Mouse (Mus musculus): Measurements from ENCODE around the gene Smarcd1. TPM values are rescaled to one million over a fixed set of nuclear protein-coding genes. Genes with fewer than 3 reads are reported as not detected.

The Smarcd1 gene
- total RNA-seq (2021), result 10 to 100 TPM; 18.6 to 19.0 TPM
- long read RNA-seq, experiment 1, transcript Smarcd1-201 (13 exons, 3,307 nt), result major isoform, 10 of 14 reads
- long read RNA-seq, experiment 1, partial matches to known transcripts, result 3 of 14 reads
- long read RNA-seq, experiment 1, other reads (novel, unspliced or antisense), result 1 of 14 reads
- long read RNA-seq, experiment 2, transcript Smarcd1-201 (13 exons, 3,307 nt), result major isoform, 7 of 11 reads
- long read RNA-seq, experiment 2, partial matches to known transcripts, result 3 of 11 reads
- long read RNA-seq, experiment 2, other reads (novel, unspliced or antisense), result 1 of 11 reads

DNA sequence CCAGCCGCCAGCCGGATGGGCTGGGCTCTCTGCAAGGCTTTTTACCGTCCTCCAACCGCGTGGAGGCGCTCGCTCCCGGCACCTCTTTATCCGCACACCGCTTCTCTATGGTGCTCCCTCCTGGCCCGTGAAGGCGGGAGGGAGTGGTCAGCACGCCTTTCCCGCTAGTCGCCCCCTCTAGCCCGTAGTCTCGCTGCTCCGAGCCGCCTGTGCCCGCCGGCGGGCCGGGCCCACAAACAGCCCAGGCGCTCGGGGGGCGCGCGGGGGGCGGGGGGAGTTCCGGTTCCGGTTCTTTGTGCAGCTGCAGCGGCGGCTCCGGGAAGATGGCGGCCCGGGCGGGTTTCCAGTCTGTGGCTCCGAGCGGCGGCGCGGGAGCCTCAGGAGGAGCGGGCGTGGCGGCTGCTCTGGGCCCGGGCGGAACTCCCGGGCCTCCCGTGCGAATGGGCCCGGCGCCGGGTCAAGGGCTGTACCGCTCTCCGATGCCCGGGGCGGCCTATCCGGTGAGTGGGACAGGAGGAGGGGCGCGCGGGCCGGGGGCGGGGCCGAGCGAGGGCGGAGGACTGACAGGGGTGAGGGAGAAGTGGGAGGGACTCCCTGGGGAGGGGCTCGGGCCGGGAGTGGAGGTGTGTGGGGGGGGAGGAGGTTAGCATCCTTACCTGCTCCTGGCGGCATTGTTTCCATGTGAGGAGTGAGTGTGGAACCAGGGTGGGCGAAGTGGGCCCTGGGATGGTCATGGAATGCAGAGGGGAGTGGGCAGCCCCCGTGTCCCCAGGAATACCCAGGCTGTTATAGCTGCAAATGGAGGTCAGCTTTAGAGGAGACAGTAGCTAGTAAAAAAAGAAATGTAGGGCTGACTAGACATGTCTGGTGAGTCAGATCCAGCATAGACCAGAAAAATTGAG lies at the start of gene Smarcd1:
Gene Smarcd1, plus strand, starts transcription at position 131 of the 902 bp plus-strand sequence.
- peak; percentile 96 to 97 for DNase-seq

DNA sequence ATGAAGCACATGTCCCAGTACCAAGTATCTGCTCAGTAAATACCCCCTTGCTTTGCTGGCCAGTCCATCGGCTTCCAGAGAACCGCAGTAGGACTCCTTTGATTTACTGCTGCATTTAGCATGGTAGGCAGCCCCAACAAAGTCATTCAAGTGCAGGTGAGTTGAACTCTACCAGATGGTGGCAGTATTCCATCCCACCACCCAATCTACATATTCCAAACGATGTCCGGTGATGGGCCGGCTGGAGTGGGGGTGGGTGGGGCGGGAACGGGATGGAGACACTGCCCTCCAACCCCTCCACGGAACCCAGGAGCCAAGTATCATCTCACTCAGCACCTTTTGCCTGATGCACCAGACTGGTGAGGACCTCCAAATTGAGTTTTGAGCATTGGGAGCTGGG lies 48.6 kb upstream of the Smarcd1 start:
- no peak for DNase-seq

DNA sequence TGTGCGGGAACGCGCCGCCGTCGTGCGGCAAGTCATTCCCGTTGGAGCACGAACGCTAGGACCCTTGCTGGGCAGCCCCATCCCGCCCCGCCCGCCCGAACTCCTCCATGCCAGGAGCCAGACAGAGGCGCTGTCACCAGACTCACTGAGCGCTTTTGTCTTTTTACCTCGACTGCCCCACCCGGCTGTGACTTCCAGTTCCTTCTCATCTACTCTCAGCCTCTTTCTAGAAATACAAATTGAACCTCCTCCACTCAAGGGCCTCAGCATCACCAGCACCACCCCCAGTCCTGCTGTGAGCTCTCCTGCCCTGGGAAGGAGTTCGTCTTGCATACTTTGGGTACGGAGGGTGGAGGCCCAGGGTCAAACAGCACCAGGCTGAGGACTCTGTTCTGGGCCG lies 48.1 kb upstream of the Smarcd1 start:
- DNase-seq, result no peak

DNA sequence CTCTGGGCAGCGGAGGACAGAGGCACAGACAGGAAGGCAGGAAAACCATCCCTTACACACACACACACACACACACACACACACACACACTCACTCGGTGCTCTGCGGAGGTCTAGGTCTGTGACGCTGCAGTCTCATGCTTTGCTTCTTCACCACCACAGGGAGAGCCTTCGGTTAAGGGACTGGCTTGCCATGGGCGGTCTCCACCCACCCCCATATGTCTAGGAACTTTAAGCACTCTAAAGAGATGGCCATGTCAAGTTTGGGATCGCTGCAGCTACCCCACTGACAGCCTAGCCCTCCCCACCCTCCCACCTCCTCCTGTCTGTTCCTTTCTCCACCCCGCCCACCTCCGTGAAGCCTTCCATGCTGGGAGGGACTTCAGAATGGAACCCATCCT lies 46.0 kb upstream of the Smarcd1 start:
- no peak for DNase-seq

DNA sequence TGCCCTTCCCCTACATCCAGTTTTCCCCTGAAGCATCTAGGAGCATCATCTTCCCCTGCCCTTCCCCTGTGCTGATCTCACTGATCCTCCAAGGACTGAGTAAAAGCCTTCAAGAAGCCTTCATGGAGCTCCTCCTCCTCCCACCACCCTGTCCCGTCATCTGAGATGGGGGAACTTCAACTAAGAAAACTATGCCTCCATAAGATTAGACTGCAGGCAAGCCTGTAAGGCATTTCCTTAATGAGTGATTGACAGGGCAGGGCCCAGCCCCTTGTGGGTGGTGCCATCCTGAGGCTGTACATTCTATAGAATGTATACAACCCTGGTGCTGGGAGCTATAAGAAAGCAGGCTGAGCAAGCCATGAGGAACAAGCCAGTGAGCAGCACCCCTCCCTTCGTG lies 43.5 kb upstream of the Smarcd1 start:
- no peak for DNase-seq

DNA sequence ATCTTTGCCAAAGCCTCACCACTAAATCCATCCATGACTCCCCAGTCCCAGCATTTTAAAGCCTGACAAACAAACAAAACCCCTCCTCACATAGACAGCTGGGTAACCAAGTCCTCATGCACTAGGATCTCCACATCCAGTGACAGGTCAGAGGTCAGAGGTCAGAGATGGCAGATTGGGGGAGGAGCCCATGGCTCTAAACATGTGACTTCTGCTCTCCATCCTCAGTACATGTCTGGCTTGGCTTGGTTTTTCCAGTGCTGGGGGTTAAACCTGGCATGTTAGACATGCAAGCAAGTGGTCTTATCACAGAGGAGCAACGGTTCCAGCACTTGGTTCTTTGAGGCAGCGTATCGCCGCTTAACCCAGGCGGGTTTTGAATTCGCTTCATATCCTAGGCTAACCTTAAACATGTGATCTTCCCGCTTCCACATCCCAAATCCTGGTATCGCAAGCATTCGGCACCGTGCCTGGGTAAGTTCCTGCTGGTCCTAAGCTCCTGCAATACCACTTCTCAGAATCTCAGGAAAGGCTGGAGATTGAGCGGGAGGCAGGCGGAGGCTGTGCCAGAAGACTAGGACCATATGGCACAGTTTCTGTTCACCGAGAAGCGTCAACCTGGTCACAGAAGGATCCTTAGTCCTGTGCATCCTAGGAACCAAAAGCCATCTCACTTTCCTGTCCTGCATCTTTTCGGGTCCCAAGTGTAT lies 40.7 kb upstream of the Smarcd1 start:
- no peak for DNase-seq

DNA sequence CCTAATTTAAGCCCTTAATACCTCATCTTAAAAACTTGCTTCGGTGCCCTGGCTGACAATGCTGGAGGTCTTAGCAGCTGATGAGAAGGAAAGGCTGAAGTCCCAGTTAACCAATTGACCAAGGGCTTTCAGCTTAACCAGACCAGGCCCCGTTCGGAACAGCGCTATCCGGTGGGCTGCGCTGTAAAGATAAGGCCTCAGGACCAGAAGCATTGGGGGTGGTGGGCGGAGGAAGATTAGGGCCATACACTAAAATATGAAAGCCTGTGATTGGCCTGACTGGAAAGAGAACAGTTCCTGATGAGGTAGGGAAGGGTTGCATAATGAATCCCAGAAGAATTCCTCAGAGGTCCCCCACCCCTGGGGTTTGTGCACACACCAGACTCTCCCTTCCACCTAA lies 39.6 kb upstream of the Smarcd1 start:
- no peak for DNase-seq

DNA sequence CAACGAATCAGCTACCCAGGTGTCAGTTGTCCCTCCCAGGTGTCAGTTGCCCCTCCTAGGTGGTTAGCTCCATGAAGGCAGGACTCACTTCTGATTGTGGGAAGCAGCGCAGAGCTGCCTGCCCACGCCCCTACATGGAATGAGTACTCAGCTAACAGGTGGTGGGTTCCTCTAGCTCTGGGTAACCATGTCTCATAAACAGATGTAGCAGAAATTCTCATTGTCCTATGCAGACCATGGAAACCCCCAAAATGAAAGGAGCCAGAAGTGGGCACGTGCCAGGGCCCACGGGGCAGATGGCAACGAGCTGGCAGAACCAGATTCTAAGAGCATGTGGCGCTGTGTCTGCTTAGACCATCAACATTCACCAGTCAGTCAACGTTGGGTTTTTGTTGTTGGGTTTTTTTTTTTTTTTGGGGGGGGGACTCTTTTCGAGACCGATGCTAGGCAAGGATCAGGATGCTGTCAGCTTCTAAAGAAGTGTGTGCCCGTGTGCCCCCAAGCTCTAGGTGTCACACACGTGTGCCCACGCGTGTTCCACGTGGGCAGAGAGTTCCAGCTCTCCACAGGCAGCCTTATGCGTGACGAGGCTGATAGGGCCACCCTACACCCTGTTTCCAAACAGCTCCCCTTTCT lies 37.8 kb upstream of the Smarcd1 start:
- DNase-seq, result no peak

DNA sequence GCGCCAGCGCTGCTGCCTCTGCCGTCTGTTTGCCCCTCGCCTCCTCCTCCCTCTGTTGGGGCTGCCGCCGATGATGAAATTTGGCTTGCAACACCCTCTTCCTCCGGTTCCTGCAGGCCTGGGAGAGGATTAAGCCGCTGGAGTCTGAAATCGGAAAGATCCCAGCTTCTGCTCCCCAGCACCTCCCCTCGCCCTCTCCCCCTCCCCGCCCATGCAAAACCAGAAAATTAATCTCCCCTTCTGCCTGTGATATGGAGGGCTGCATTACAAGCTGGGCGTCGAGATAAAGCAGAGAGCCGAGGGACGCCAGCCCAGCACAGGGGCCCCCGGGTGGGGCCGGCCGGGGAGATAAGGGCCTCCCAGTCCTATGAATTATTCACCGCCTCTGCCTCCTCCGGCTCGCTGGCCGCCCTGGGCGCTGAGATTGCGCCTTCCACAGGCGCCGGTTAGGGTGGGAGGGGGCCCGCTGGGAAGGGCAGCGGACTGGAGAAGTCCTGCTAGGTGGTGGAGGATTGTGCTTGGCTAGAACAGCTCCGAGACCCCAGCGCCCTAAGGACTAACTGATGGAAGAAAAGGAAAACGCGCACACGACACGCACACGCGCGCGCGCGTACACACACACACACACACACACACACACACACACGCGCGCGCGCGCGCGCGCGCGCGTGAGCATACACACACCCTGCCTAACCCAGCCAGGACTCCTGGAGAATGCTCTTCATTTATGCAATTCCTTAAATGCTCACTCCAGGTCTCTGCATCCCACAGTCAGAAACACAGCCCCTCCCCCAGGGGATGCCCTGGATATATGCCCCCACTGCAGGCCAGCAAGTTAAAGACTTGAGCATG lies 37.1 kb upstream of the Smarcd1 start:
- peak; percentile 65 to 74 for DNase-seq

DNA sequence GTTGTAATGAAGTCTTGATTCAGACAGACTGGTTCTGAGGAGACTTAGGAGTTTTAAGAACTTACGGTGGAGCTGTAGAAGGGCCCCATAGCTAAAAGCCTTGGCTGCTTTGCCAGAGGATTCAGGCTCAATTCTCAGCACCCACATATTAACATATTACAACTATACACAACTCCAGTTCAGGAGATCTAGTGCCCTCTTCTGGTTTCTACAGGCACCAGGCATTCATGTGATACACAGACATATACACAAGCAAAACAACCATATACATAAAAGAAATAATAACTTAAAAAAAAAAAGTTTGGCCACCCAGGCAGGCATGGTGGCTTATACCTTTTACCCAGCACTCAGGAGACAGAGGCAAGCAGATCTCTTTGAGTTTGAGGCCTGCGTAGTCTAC lies 34.4 kb upstream of the Smarcd1 start:
- no peak for DNase-seq

DNA sequence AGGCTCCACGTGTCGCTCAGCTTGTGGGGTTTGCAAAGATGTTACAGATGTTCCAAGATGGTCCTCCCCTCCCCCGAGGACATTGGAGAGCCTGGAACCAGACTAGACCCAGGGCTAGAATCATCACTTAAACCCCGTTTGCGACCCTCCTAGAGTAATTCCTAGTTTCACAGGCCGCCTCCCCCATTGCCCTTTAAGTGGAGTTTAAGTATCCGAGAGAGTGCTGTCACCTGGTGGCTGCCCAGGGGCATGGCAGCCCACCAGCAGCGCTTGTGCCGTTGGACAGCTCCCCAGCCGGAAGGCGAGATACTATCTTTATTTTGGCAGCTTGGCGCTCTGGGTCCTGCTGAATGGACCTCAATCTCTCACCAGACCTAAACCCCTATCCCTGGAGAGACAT lies 33.0 kb upstream of the Smarcd1 start:
- peak; percentile 67 to 82 for DNase-seq

DNA sequence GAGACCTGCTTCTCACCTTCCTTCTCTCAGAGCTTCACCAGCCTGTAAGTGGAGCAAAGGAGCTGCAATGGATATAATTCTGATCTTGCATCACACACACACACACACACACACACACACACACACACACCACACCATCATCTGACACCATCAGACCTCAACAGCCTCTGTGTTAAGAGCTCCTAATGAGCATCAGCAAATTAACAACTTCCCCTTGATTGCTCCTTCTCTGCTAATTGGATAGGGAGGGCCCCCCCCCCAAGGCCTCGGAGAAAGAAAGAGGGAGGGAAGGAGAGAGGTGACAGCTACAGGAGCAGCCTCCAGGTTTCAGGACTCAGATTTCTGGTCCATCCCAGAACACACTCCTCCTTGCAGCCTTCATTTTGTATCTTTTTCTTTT lies 32.5 kb upstream of the Smarcd1 start:
- no peak for DNase-seq

DNA sequence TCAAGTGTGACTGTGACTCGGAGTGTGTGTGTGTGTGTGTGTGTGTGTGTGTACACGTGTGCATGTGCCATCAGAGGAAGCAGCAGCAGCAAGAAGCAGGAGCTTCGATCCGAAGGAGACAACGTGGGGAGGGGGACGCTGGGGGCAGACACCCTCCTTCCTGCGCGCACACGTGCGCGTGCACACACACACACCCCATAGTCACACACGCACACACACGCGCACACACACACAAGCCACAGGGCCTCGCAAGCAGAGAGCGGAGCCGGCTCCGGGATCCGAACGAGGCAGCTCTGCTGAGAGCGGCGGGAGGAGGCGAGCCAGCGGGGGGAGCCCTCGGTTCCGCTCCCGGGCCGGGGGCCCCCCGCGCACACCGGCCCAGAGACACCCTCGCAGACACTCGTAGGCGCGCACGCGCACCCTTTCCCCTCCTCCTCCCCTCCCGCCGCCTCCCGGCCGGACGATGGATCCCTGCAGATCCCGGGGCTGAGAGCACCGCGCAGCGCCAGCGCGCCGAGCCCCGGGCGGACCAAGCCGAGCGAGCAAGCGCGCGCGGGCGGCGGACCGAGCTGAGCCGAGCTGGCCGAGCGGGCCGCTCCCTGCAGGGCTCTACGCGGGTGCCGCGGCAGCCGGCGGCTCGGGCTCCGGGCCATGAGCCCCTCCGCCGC lies 31.6 kb upstream of the Smarcd1 start, which contains the start of gene Asic1:
Gene Asic1, plus strand, starts transcription at position 215 of the 668 bp plus-strand sequence.
- DNase-seq, result peak; percentile 54 to 66

DNA sequence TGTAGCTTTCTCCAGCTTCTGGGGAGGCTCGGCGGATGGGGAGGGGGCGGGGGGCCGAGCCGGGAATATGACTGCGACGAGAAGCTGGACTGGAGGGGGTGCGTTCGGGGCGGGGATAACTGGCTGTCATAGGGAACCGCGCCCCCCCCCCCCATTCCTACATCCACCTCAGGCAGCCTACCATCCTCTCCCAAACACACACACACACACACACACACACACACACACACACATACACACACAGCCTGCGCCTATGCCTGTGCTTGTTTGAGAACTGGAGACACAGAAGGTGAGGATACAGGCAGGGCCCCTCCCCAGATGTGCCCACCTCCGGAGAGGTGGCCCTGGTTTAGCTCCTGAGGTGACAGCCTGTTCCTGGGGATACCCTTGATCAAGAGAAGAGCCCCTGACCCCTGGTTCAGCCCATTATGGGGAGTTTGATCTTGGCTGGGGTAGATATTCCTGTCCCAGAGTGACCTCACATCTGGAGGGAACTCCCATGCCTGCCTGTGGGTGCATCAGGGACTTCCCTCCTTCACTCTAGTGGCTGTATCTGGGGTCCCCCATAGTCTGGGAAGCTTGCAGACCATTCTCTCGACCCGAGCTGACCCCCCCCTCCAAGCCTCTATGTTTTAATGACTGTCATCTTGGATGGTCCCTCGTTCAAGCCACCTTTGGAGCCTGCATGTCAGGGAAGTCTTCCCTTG lies 30.8 kb upstream of the Smarcd1 start:
- no peak for DNase-seq

DNA sequence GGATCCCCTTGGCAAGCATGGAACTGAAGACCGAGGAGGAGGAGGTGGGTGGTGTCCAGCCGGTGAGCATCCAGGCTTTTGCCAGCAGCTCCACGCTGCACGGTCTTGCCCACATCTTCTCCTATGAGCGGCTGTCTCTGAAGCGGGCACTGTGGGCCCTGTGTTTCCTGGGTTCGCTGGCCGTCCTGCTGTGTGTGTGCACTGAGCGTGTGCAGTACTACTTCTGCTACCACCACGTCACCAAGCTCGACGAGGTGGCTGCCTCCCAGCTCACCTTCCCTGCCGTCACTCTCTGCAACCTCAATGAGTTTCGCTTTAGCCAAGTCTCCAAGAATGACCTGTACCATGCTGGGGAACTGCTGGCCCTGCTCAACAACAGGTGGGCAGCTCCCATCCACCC lies 30.1 kb upstream of the Smarcd1 start:
- DNase-seq, result no peak

DNA sequence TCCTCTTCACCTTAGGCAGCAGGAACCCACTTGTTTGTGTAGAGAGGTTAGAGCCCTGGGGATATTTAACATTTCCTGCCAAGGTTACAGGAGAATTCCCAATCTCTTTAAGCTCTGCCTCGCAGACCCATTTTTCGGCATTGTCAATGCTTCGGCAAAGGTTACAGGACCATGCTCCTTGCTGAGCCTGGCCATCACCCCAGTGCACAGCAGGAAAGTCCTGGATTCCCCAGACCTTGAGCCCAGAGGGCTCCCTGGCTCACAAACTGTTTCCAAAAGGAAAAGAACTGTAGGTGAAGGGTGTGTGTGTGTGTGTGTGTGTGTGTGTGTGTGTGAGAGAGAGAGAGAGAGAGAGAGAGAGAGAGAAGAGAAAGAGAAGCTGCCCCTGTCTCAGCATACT lies 27.1 kb upstream of the Smarcd1 start:
- DNase-seq, result no peak

DNA sequence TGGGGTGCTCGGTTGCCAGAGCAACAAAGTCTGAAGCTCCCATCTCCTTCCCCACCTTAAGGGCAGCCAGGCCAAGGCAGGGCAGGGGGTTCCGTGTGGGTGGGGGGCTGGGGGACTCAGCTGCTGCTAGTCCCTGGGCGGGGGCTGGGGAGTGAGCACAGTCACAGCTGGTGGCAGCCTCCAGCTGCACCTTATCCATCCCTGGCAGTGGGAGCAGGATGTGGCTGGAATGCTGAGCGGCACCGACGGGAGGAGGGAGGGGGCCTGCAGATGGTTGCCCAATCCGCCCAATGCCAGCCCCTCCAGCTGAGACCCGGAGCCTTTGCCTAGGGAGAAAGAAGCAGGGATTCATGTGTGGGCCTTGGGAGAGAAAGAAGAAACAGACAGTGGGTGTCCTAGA lies 24.8 kb upstream of the Smarcd1 start:
- no peak for DNase-seq

DNA sequence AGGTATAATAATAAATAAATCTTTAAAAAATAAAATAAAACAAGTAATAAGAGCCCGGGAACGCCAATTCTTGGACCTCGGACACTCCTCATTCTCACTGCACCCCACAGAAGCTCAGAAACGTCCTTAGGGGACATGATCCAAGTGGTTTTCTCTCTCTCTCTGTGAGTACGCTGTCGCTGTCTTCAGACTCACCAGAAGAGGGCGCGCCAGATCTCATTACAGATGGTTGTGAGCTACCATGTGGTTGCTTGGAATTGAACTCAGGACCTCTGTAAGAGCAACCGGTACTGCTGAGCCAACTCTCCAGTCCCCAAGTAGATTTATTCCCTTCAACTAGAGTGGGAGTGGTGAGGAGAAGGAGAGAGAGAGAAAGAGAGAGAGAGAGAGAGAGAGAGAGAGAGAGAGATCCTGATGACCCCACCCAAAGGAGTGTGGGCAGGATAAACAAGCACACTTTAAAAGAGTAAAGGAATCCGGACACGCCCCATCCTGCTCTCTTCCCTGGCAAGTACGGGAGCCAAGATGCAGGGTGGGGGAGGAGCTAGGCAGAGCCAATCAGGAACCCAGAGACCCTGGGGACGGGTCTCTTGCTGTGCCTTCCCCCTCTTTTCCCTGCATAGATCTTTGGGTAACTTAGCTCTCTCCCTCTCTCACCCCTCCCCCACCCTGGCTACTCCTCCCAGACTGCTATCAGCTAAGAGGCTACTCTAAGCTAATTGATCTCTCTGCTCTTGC lies 23.7 kb upstream of the Smarcd1 start:
- DNase-seq, result peak in 1 of 2 experiments; percentile 50

DNA sequence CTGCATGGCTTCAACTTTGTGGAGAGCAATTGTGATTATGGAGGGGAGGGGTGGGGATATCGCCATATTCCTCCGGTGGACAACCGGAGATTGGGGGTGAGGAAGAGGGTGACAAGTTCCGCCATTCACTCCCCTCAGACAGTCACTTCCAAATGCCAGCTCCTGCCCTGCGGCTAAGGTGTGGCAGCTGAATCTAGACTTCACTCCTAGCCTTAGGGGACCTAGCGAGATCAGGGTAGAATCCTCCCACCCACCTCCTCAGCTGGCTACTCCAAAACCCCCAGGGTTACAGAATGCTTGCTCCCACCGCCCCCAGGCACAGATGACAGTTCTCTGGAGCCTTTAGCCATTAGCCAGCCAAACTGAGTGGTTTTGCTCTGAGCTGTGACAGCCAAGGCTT lies 22.9 kb upstream of the Smarcd1 start:
- no peak for DNase-seq
